Mouse (Mus musculus) bone marrow, adult 2 months (tissue): ENCODE results near the gene Hist1h2ad.

Experiments
- CTCF ChIP-seq: fragments of 200-500 bp; IDR thresholded peaks from 2 replicates; pipeline ENCODE4 v1.5.1; 2011; ENCODE audit warnings: low read length, control low read depth; ENCODE audit not compliant: control insufficient read depth, insufficient read depth
- POLR2A ChIP-seq: fragments of 200-500 bp; IDR thresholded peaks from 2 replicates; pipeline ENCODE4 v1.6.1; 2011; ENCODE audit warnings: low read depth, mild to moderate bottlenecking, control low read depth, low read length, borderline replicate concordance; ENCODE audit not compliant: control insufficient read depth

DNA sequence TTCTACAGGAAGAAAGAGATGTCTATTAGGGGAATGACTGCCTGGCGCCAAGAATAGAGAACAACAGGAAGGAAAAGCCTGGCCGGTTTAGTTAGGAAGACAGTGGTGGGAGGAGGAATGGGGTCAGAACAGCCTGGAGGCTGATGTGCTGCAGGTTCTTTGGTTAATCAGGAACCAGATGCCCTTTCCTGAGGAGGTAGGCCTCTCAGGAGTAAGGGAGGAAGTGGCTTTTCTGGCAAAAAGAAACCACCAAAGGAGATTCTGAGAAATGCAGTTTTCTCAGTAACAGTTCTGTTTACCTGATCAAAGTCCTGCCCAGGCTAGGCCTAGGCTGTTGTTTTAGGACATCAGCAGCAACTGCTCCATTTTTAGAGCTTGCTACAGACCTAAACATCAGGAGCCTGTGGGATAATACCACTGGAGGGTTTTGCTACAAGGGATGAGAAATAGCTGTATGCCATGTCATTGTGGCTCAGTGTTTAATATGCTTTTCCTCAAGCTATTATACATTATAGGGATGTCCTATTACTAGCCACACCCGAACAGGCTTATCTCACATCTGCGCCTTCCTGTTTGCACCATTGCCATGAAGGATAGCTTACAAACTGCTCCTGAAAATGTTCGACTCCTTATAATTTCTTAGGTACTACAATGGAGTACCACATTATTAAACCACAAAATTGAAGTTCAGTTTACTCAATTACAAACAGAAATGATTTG lies 19.0 kb downstream of the Hist1h2ad start:
- TF ChIP-seq POLR2A (no peak), CTCF (no peak)
